Mouse (Mus musculus) megakaryocyte, adult 5-6 weeks (primary cell): ENCODE measurements at regions not wholly inside any gene's neighbourhood (a gene's known extent, or its start where the extent isn't known, plus 50 kb on each side); places are given as distances from the start of the nearest gene placed in this dataset.

Experiments
- ATAC-seq: 2 replicates; pipeline ENCODE4 v1.8.0; 2016; ENCODE audit warnings: mild to moderate bottlenecking, inconsistent platforms; ENCODE audit not compliant: poor library complexity, severe bottlenecking

DNA sequence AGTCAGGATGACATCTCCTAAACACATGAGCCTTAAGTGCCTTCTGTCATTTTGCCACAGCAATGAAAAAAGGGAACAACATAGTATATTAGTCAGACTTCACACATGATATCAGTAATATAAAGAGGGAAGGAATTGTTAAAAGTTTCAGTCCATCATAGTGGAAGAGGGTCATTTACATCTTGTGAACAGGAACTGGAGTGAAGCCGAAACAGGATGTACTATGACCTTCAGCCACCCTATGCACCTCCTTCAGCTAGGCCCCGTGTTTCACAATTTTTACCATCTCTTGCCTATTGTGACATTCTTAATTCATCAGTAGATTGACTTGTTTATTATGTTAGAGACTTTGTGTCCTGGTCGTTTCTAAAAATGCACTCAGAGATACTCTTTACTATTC, 59.8 kb upstream of the St3gal5 start:
- peak; percentile 98 for ATAC-seq

DNA sequence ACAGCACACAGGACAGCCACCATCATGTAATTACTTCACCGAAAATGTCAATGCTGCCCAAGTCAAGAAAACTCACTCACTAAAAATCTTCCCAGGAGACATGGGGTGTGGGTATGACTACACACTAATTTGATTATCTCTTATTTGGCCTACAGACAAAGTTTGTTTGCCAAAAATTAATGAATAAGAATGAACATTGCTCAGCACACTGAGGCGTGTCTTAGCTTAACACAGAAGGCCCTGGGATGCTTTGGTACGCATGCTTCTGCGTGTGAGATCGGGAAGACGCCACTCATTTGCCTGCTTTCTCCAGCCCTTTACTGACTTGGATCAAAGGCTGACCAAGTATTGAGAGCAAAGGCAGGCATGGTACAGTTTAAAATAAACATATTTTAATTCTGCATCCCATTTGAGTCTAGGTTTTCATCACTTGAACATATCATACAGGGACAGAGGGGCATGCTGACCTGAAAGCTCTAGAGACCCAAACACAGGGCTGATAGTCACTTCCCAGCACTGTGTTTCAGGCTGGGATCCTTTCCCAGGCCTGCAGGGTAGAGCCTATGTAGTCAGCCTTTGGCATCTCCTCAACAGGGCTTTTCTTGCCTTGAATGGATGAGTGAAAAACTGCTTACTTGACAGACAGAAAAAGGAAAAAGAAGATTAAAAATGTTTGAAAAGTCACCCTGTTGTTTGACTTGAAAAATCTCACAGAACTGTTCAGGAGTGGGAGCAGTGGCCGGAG, 53.3 kb upstream of the St3gal5 start:
- no peak for ATAC-seq
